ENCODE assay signal across 23 mouse cellular contexts in genomic region chr2:79443401-79443800, GRCm38 (mm10). TPM values are rescaled to one million over a fixed set of nuclear protein-coding genes. Genes with fewer than 3 reads are reported as not detected.
DNase-seq lines count a peak whose midpoint lies in the region.
"Had no signal": no experiment of that assay in that cellular context is flagged by ENCODE, and none has a peak within 500 bp of the region (broad histone marks: within the 10 kb centered on the region; RNA-seq: fewer than 3 reads in every experiment).

No protein-coding gene starts in this region.

- intact Hi-C loops in heart, postnatal 10 days (cut with DNase I): no loop called here

- peak; percentile 6 for DNase-seq in R1 (ENCODE audit: low read depth, low spot score)
- peak; percentile 68 for DNase-seq in cerebellum, adult 11 months
- DNase-seq in cerebellum, adult 9-10 months: peak; percentile 92
- DNase-seq in cerebellum, postnatal 36 days: peak; percentile 82 to 83
- DNase-seq in heart, postnatal 10 days: no peak
- DNase-seq in testis, postnatal 14 days (ENCODE audit: low spot score): no peak
- DNase-seq: adrenal gland, postnatal 10 days; B cell, adult 2 months; forebrain, postnatal 0 days; gastrocnemius, postnatal 14 days; kidney, adult 8-10 months; kidney, postnatal 10 days; layer of hippocampus, adult 9-11 months; liver; lung, adult 2 months; lung, postnatal 14 days; right cerebral cortex, adult 18-20 months; spleen, adult 18-20 months; thymus, adult 18-20 months; thymus, postnatal 36 days had no signal

RNA-seq across cellular contexts. Expression of gene Neurod1, which starts 13.2 kb away (rescaled TPM):
- not detected for total RNA-seq in heart, postnatal 10 days (2021)
- total RNA-seq: granulocyte monocyte progenitor cell, adult 5-6 weeks; heart, postnatal 25 days; neutrophil, adult 5-6 weeks had no signal

RNA-seq across cellular contexts. Expression of gene Cerkl, which starts 13.2 kb away (rescaled TPM):
- total RNA-seq in heart, postnatal 10 days (2021): 1 to 10 TPM; 1.2 to 1.5 TPM

Comparison
In these comparisons a context has a peak if more than half of its experiments do, and no peak if none do; other contexts are left out.
1. DNase-seq: peak in R1 (single experiment), cerebellum, adult 11 months (single experiment), cerebellum, adult 9-10 months (single experiment) and cerebellum, postnatal 36 days (2 of 2); none in heart, postnatal 10 days (0 of 2) and testis, postnatal 14 days (single experiment).